Mouse (Mus musculus): Measurements from ENCODE around the gene Tbx19. TPM values are rescaled to one million over a fixed set of nuclear protein-coding genes. Genes with fewer than 3 reads are reported as not detected.

Tbx19 gene
- total and polyA plus RNA-seq, 3 experiments: 0.04 to 0.66 (median 0.44) TPM

DNA sequence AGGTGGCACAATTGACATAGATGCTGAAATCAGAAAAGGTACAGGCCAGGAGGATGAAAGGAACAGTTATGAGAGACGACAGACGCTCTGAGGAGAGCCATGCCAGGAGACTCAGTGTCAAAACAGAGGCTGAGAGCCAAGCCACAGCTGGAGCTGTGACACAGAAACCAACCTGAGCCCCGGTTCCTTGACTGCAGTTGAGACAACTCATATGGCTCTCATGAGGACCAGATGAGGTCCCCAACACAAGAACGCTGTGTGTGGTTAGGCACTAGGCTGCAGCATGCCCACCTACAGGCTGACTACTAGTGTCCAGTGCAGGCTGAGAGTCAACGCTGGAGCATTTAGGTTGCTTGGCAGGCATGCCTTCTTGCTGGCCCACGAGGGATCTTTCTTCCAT is 17.5 kb upstream of the Tbx19 start:
- Histone ChIP-seq H3K36me3 (replicated peaks in 1 of 2; ENCODE audit: control insufficient read depth in 1 of 2, insufficient read depth in 1 of 2, low read length in 1 of 2) (peaks cover 58 to 78% of the 10 kb centered on the region in 2 experiments), H3K27me3 (replicated peaks) (no peaks in the 10 kb centered on the region), H3K9ac (ENCODE audit: insufficient read depth, low read depth) (no peak overlapping the region), H3K4me2 (ENCODE audit: insufficient read depth, low read depth, poor library complexity, severe bottlenecking) (no peak overlapping the region), H3K9me3 (replicated peaks; ENCODE audit: low read length) (no peaks in the 10 kb centered on the region), H3K4me3 (replicated peaks in 1 of 3; ENCODE audit: low read depth in 2 of 3, low read length in 2 of 3, poor library complexity in 1 of 3) (no peak overlapping the region), H3K27ac (ENCODE audit: insufficient read depth, low read depth) (no peak overlapping the region), H3K4me1 (ENCODE audit: control insufficient read depth in 1 of 2, insufficient read depth in 2 of 2) (peaks cover 4 to 24% of the 10 kb centered on the region in 2 experiments; a peak in 3 of 4 replicates), H3K79me2 (replicated peaks; ENCODE audit: control insufficient read depth, extremely low read depth, insufficient read depth, poor library complexity, severe bottlenecking) (no peaks in the 10 kb centered on the region)
- in situ Hi-C loops (cut with MboI; ENCODE audit: low pct_ligation_motif_present, low pct_unique_long_range_greater_than_20kb, low sequenced_read_pairs) (no loop called here), dilution Hi-C loops (cut with MboI; ENCODE audit: extremely low pct_ligation_motif_present, extremely low pct_unique_long_range_greater_than_20kb, low sequenced_read_pairs) (no loop called here)
- DNase-seq (ENCODE audit: extremely low read depth): no peak
- TF ChIP-seq KAT2A (IDR thresholded peaks at IDR 0.05; ENCODE audit: insufficient replicate concordance, low read length) (no peak), CHD2 (IDR thresholded peaks at IDR 0.05; ENCODE audit: low read length) (no peak), MXI1 (IDR thresholded peaks at IDR 0.05; ENCODE audit: low read depth, low read length) (no peak), USF1 (IDR thresholded peaks at IDR 0.05; ENCODE audit: low read depth, low read length) (no peak), HCFC1 (IDR thresholded peaks at IDR 0.05; ENCODE audit: low read depth, low read length) (no peak), MAX (IDR thresholded peaks at IDR 0.05; ENCODE audit: low read length) (no peak), MYC (IDR thresholded peaks at IDR 0.05; ENCODE audit: low read depth, low read length) (no peak), ELF1 (IDR thresholded peaks at IDR 0.05; ENCODE audit: low read depth, low read length) (no peak)

DNA sequence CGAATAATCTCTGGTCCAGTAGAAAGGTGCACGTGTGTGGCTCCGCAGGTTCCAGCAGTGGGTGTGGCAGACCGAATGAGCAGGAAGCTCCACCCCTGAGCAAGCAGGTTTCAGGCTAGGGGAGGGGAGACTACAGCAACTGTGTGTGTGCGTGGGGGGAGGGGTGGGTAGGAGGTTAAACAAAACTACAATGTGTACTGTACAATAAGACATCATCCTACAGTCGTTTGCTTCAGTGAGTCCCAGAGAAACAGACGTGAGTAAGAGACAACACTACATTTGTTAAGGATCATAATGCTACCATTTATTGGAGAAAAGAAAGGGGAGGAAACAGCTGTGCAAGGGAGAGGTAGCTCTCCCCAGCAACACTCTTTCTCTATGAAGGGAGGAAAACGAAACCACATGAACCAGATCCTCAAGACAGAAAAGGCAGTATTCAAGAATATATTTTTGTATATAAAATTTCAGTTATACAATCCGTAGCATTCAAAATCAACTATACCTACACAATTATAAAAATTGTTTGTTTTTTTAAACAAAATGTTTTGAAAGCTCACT is 13.6 kb upstream of the Tbx19 start:
- TF ChIP-seq TBP (conservative IDR thresholded peaks at IDR 0.05; ENCODE audit: low read depth, low read length): no peak
- dilution Hi-C loops (cut with MboI; ENCODE audit: extremely low pct_ligation_motif_present, extremely low pct_unique_long_range_greater_than_20kb, low sequenced_read_pairs) (no loop called here), in situ Hi-C loops (cut with MboI; ENCODE audit: low pct_ligation_motif_present, low pct_unique_long_range_greater_than_20kb, low sequenced_read_pairs) (no loop called here)
- Histone ChIP-seq H3K79me2 (replicated peaks; ENCODE audit: control insufficient read depth, extremely low read depth, insufficient read depth, poor library complexity, severe bottlenecking) (no peaks in the 10 kb centered on the region), H3K4me2 (ENCODE audit: insufficient read depth, low read depth, poor library complexity, severe bottlenecking) (peak overlapping the region; percentile 5; the same call in 1 of the 2 replicates), H3K27ac (ENCODE audit: insufficient read depth, low read depth) (no peak overlapping the region), H3K27me3 (replicated peaks) (no peaks in the 10 kb centered on the region), H3K9ac (ENCODE audit: insufficient read depth, low read depth) (no peak overlapping the region), H3K4me3 (replicated peaks in 1 of 3; ENCODE audit: low read depth in 2 of 3, low read length in 2 of 3, poor library complexity in 1 of 3) (no peak overlapping the region), H3K36me3 (replicated peaks in 1 of 2; ENCODE audit: control insufficient read depth in 1 of 2, insufficient read depth in 1 of 2, low read length in 1 of 2) (peaks cover 30 to 40% of the 10 kb centered on the region in 2 experiments), H3K4me1 (ENCODE audit: control insufficient read depth in 1 of 2, insufficient read depth in 2 of 2) (peaks cover 8 to 17% of the 10 kb centered on the region in 2 experiments; a peak in 3 of 4 replicates), H3K9me3 (replicated peaks; ENCODE audit: low read length) (no peaks in the 10 kb centered on the region)
- no peak for DNase-seq (ENCODE audit: extremely low read depth)

DNA sequence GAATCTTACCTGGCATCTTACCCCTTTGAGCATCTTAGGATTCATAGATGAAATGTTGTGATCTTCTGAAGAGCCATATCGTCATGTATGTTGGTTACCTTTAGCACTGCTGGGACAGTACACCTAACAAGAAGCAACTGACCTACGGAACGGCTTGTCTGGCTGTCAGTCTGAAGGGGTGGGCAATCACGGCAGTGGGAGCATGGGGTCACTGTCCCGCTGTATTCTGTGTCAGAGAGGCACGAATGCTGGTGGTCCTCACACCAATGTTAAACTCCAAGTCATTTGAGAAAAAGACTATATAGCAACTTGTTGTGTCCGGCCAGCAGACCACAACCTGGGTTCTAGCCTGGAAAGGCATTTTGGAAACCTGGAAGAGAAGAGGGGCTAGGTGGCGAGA is 10.7 kb upstream of the Tbx19 start:
- TF ChIP-seq ELF1 (IDR thresholded peaks at IDR 0.05; ENCODE audit: low read depth, low read length) (no peak), TBP (conservative IDR thresholded peaks at IDR 0.05; ENCODE audit: low read depth, low read length) (no peak), CTCF (conservative IDR thresholded peaks at IDR 0.05 in 1 of 2, IDR thresholded peaks at IDR 0.05 in 1 of 2; ENCODE audit: low read depth in 2 of 2, low read length in 2 of 2) (no peak), TCF12 (IDR thresholded peaks at IDR 0.05; ENCODE audit: low read depth, low read length) (no peak), ZNF384 (IDR thresholded peaks at IDR 0.05; ENCODE audit: low read depth, low read length) (no peak)
- in situ Hi-C loops (cut with MboI; ENCODE audit: low pct_ligation_motif_present, low pct_unique_long_range_greater_than_20kb, low sequenced_read_pairs): no loop called here
- dilution Hi-C loops (cut with MboI; ENCODE audit: extremely low pct_ligation_motif_present, extremely low pct_unique_long_range_greater_than_20kb, low sequenced_read_pairs): no loop called here

More for the DNA sequence above, 10.7 kb upstream of the Tbx19 start:
- Histone ChIP-seq H3K4me1 (ENCODE audit: control insufficient read depth in 1 of 2, insufficient read depth in 2 of 2) (peaks cover 8 to 17% of the 10 kb centered on the region in 2 experiments; a peak in 3 of 4 replicates), H3K9ac (ENCODE audit: insufficient read depth, low read depth) (0 out of 2 replicates have a peak overlapping the region, but pooled peaks have one; percentile 6), H3K79me2 (replicated peaks; ENCODE audit: control insufficient read depth, extremely low read depth, insufficient read depth, poor library complexity, severe bottlenecking) (no peaks in the 10 kb centered on the region), H3K4me2 (ENCODE audit: insufficient read depth, low read depth, poor library complexity, severe bottlenecking) (peak overlapping the region; percentile 68), H3K27me3 (replicated peaks) (no peaks in the 10 kb centered on the region), H3K9me3 (replicated peaks; ENCODE audit: low read length) (no peaks in the 10 kb centered on the region), H3K4me3 (replicated peaks in 1 of 3; ENCODE audit: low read depth in 2 of 3, low read length in 2 of 3, poor library complexity in 1 of 3) (no peak overlapping the region), H3K27ac (ENCODE audit: insufficient read depth, low read depth) (no peak overlapping the region), H3K36me3 (replicated peaks in 1 of 2; ENCODE audit: control insufficient read depth in 1 of 2, insufficient read depth in 1 of 2, low read length in 1 of 2) (peaks cover 4 to 12% of the 10 kb centered on the region in 2 experiments)
- no peak for DNase-seq (ENCODE audit: extremely low read depth)
